Mouse (Mus musculus): ENCODE results near the gene Ly6g6d. TPM values are rescaled to one million over a fixed set of nuclear protein-coding genes. Genes with fewer than 3 reads are reported as not detected.

The Ly6g6d gene
- polyA plus RNA-seq, 1 experiment from 2014 or later, result 1.5 TPM

Other genes with a start within 250 kb of the Ly6g6d start
- 30.4 and 33.8 TPM in 2 replicates for gene Stk19, start 241.1 kb downstream of the Ly6g6d start, polyA plus RNA-seq (2015; fragmentation: Nextera tagmentation; extraction: Ambion mirVana)
- 66.2 and 70.7 TPM in 2 replicates for gene Dxo, start 241.0 kb downstream of the Ly6g6d start, polyA plus RNA-seq (2015; fragmentation: Nextera tagmentation; extraction: Ambion mirVana)
- gene Skiv2l, start 227.9 kb downstream of the Ly6g6d start, polyA plus RNA-seq (2015; fragmentation: Nextera tagmentation; extraction: Ambion mirVana), result 50.6 and 55.0 TPM in 2 replicates
- 97.7 and 114 TPM in 2 replicates for gene Nelfe, start 227.7 kb downstream of the Ly6g6d start, polyA plus RNA-seq (2015; fragmentation: Nextera tagmentation; extraction: Ambion mirVana)
- 2.9 and 3.2 TPM in 2 replicates for gene Cfb, start 215.5 kb downstream of the Ly6g6d start, polyA plus RNA-seq (2015; fragmentation: Nextera tagmentation; extraction: Ambion mirVana)
- gene Zbtb12, start 198.6 kb downstream of the Ly6g6d start, polyA plus RNA-seq (2015; fragmentation: Nextera tagmentation; extraction: Ambion mirVana), result 3.2 and 4.2 TPM in 2 replicates
- not detected in 2 replicates for gene Gm20547, start 196.0 kb downstream of the Ly6g6d start, polyA plus RNA-seq (2015; fragmentation: Nextera tagmentation; extraction: Ambion mirVana)
- 6.7 and 7.3 TPM in 2 replicates for gene C2, start 179.8 kb downstream of the Ly6g6d start, polyA plus RNA-seq (2015; fragmentation: Nextera tagmentation; extraction: Ambion mirVana)
- gene Ehmt2, start 179.6 kb downstream of the Ly6g6d start, polyA plus RNA-seq (2015; fragmentation: Nextera tagmentation; extraction: Ambion mirVana), result 86.8 and 92.7 TPM in 2 replicates
- 0.49 and 0.69 TPM in 2 replicates for gene Slc44a4, start 163.6 kb downstream of the Ly6g6d start, polyA plus RNA-seq (2015; fragmentation: Nextera tagmentation; extraction: Ambion mirVana)
- gene Neu1, start 146.8 kb downstream of the Ly6g6d start, polyA plus RNA-seq (2015; fragmentation: Nextera tagmentation; extraction: Ambion mirVana), result 20.8 and 22.7 TPM in 2 replicates
- 2.2 and 3.4 TPM in 2 replicates for gene Hspa1b, start 118.8 kb downstream of the Ly6g6d start, polyA plus RNA-seq (2015; fragmentation: Nextera tagmentation; extraction: Ambion mirVana)
- gene Gm20481, start 108.2 kb downstream of the Ly6g6d start, polyA plus RNA-seq (2015; fragmentation: Nextera tagmentation; extraction: Ambion mirVana), result not detected in 2 replicates
- 19.5 and 19.7 TPM in 2 replicates for gene Hspa1a, start 105.9 kb downstream of the Ly6g6d start, polyA plus RNA-seq (2015; fragmentation: Nextera tagmentation; extraction: Ambion mirVana)
- 0.71 and 0.77 TPM in 2 replicates for gene Hspa1l, start 105.4 kb downstream of the Ly6g6d start, polyA plus RNA-seq (2015; fragmentation: Nextera tagmentation; extraction: Ambion mirVana)
- 163 and 173 TPM in 2 replicates for gene Lsm2, start 96.2 kb downstream of the Ly6g6d start, polyA plus RNA-seq (2015; fragmentation: Nextera tagmentation; extraction: Ambion mirVana)
- gene Vars, start 77.1 kb downstream of the Ly6g6d start, polyA plus RNA-seq (2015; fragmentation: Nextera tagmentation; extraction: Ambion mirVana), result 108 and 114 TPM in 2 replicates
- gene Vwa7, start 61.5 kb downstream of the Ly6g6d start, polyA plus RNA-seq (2015; fragmentation: Nextera tagmentation; extraction: Ambion mirVana), result 0.43 and 0.58 TPM in 2 replicates
- gene Sapcd1, start 50.0 kb downstream of the Ly6g6d start, polyA plus RNA-seq (2015; fragmentation: Nextera tagmentation; extraction: Ambion mirVana), result 21.5 and 23.4 TPM in 2 replicates
- gene Msh5, start 31.3 kb downstream of the Ly6g6d start, polyA plus RNA-seq (2015; fragmentation: Nextera tagmentation; extraction: Ambion mirVana), result 3.6 and 5.4 TPM in 2 replicates
- 324 and 329 TPM in 2 replicates for gene Clic1, start 28.1 kb downstream of the Ly6g6d start, polyA plus RNA-seq (2015; fragmentation: Nextera tagmentation; extraction: Ambion mirVana)
- gene Ddah2, start 19.0 kb downstream of the Ly6g6d start, polyA plus RNA-seq (2015; fragmentation: Nextera tagmentation; extraction: Ambion mirVana), result 319 and 347 TPM in 2 replicates
- gene Ly6g6c, start 12.7 kb downstream of the Ly6g6d start, polyA plus RNA-seq (2015; fragmentation: Nextera tagmentation; extraction: Ambion mirVana), result 98.5 and 131 TPM in 2 replicates
- 1.1 and 1.4 TPM in 2 replicates for gene Mpig6b, start 11.9 kb downstream of the Ly6g6d start, polyA plus RNA-seq (2015; fragmentation: Nextera tagmentation; extraction: Ambion mirVana)
- gene Ly6g6e, start 1.2 kb downstream of the Ly6g6d start, polyA plus RNA-seq (2015; fragmentation: Nextera tagmentation; extraction: Ambion mirVana), result 31.4 and 33.0 TPM in 2 replicates
- gene Ly6g6f, start 7.5 kb upstream of the Ly6g6d start, polyA plus RNA-seq (2015; fragmentation: Nextera tagmentation; extraction: Ambion mirVana), result 0.20 and 0.28 TPM in 2 replicates
- 102 and 105 TPM in 2 replicates for gene Abhd16a, start 11.2 kb upstream of the Ly6g6d start, polyA plus RNA-seq (2015; fragmentation: Nextera tagmentation; extraction: Ambion mirVana)
- gene Ly6g5c, start 30.2 kb upstream of the Ly6g6d start, polyA plus RNA-seq (2015; fragmentation: Nextera tagmentation; extraction: Ambion mirVana), result not detected in 2 replicates
- gene Ly6g5b, start 37.4 kb upstream of the Ly6g6d start, polyA plus RNA-seq (2015; fragmentation: Nextera tagmentation; extraction: Ambion mirVana), result 1.4 and 1.8 TPM in 2 replicates
- gene Gpank1, start 43.4 kb upstream of the Ly6g6d start, polyA plus RNA-seq (2015; fragmentation: Nextera tagmentation; extraction: Ambion mirVana), result 19.5 and 20.1 TPM in 2 replicates
- 278 and 279 TPM in 2 replicates for gene Csnk2b, start 44.0 kb upstream of the Ly6g6d start, polyA plus RNA-seq (2015; fragmentation: Nextera tagmentation; extraction: Ambion mirVana)
- gene D17H6S53E, start 48.3 kb upstream of the Ly6g6d start, polyA plus RNA-seq (2015; fragmentation: Nextera tagmentation; extraction: Ambion mirVana), result 11.2 and 12.2 TPM in 2 replicates
- gene Apom, start 54.0 kb upstream of the Ly6g6d start, polyA plus RNA-seq (2015; fragmentation: Nextera tagmentation; extraction: Ambion mirVana), result 0.17 TPM in 1 of 2 replicates, not detected in the other
- gene Bag6, start 57.1 kb upstream of the Ly6g6d start, polyA plus RNA-seq (2015; fragmentation: Nextera tagmentation; extraction: Ambion mirVana), result 57.8 TPM in 2 replicates
- gene Prrc2a, start 86.8 kb upstream of the Ly6g6d start, polyA plus RNA-seq (2015; fragmentation: Nextera tagmentation; extraction: Ambion mirVana), result 179 and 198 TPM in 2 replicates
- gene Aif1, start 98.0 kb upstream of the Ly6g6d start, polyA plus RNA-seq (2015; fragmentation: Nextera tagmentation; extraction: Ambion mirVana), result 15.5 and 17.5 TPM in 2 replicates
- 27.2 and 27.4 TPM in 2 replicates for gene Lst1, start 110.4 kb upstream of the Ly6g6d start, polyA plus RNA-seq (2015; fragmentation: Nextera tagmentation; extraction: Ambion mirVana)
- 2.3 and 2.9 TPM in 2 replicates for gene Ltb, start 116.4 kb upstream of the Ly6g6d start, polyA plus RNA-seq (2015; fragmentation: Nextera tagmentation; extraction: Ambion mirVana)
- 0.47 and 0.76 TPM in 2 replicates for gene Tnf, start 123.9 kb upstream of the Ly6g6d start, polyA plus RNA-seq (2015; fragmentation: Nextera tagmentation; extraction: Ambion mirVana)
- 0.27 and 0.32 TPM in 2 replicates for gene Lta, start 127.3 kb upstream of the Ly6g6d start, polyA plus RNA-seq (2015; fragmentation: Nextera tagmentation; extraction: Ambion mirVana)
- 0.57 TPM in 1 of 2 replicates, not detected in the other for gene Gm16181, start 142.8 kb upstream of the Ly6g6d start, polyA plus RNA-seq (2015; fragmentation: Nextera tagmentation; extraction: Ambion mirVana)
- gene Atp6v1g2, start 155.6 kb upstream of the Ly6g6d start, polyA plus RNA-seq (2015; fragmentation: Nextera tagmentation; extraction: Ambion mirVana), result 4.1 and 4.4 TPM in 2 replicates
- gene Nfkbil1, start 157.7 kb upstream of the Ly6g6d start, polyA plus RNA-seq (2015; fragmentation: Nextera tagmentation; extraction: Ambion mirVana), result 11.8 and 12.7 TPM in 2 replicates
- 406 and 413 TPM in 2 replicates for gene Ddx39b, start 163.7 kb upstream of the Ly6g6d start, polyA plus RNA-seq (2015; fragmentation: Nextera tagmentation; extraction: Ambion mirVana)
- gene H2-D1, start 184.7 kb upstream of the Ly6g6d start, polyA plus RNA-seq (2015; fragmentation: Nextera tagmentation; extraction: Ambion mirVana), result 81.6 and 82.0 TPM in 2 replicates
- gene H2-Q1, start 242.3 kb upstream of the Ly6g6d start, polyA plus RNA-seq (2015; fragmentation: Nextera tagmentation; extraction: Ambion mirVana), result not detected in 2 replicates

All from embryonic facial prominence, embryonic 15.5 days (tissue).